Mouse (Mus musculus) gonadal fat pad, adult 2 months (tissue): ENCODE measurements at regions not wholly inside any gene's neighbourhood (a gene's known extent, or its start where the extent isn't known, plus 50 kb on each side); places are given as distances from the start of the nearest gene placed in this dataset.
A peak's percentile ranks its signal among the peaks of the same experiment; 100 is the strongest.
"Not testable (repeated sequence)": the region's sequence is repeated elsewhere in the genome, so short reads cannot be mapped to it uniquely, and the experiment has no call there.

ENCODE experiments used
- DNase-seq: peaks from one replicate; pipeline ENCODE4 v3.0.0-alpha.2; 2012; ENCODE audit warnings: low read depth

DNA sequence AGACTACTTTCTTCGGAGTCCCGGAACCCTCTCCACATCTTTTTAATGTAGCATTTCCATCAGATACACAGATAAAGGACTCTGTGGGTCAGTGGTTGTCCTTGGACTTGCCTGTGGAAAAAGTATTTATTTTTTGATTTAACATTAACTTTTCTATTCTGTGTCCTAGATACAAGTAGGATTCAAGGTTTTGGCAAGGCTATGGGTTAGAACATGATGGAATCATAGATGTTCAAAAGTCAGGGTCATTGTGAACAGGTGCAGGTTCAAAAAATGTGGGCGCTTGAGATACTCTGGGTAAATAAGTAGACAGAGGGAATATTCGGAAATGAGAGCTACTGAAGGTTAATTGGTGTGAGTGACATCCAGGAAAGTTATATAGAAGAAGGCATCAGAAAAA, 347.7 kb downstream of the Cypt12 start:
- no peak for DNase-seq

DNA sequence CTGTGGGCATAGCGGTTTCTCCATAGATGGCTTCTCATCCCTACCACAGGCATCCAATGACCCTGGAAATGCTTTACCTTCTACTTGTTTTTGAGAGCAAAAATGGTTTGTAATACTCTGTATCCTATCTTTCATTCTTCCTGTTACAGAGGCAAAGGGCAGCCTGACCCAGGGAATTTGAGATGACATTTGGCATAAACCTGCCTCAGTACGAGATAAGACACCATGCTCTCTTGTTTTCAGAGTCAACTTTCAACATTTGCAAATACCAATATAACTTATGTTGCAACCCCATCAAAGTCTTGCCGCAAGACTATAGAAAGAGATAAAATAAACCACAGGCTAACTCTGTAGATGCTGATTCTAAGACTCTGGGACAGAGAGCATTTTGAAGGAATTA, 350.5 kb downstream of the Cypt12 start:
- no peak for DNase-seq

DNA sequence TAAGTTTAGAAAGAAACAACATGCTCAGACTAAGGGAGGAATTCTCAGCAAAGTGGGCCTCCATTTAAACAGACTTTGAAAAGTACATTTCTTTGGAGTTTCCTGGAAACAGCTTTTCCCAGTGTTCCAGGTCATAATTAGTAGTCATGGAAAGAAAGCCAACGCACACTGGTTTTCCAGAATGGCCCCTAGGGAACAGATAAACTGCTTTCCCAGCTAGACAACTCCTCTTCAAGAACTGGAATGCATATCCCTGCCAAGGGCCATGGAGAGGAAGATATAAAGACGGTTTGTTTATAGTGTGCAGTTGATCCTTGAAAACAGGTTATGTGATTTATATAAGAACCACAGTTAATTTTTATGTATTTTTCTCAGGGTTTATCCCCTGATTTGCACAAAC, 351.3 kb downstream of the Cypt12 start:
- no peak for DNase-seq

DNA sequence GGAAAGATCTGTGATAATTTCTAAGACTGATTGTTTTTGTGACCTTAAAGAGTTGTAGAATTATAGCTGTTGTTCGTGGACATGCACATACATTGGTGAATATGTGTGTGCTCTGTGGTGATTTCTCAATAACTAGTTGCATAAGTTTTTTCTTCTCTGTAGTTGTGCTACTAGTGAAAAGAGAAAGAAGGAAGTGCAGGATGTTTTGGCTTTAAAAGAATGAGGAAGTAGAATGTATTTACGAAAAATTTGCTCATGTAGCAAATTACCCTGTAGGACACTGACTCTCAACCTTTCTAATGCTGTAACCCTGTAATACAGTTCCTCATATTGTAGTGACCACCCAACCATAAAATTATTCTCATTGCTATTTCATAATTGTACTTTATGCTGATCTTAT, 371.2 kb downstream of the Cypt12 start:
- no peak for DNase-seq

DNA sequence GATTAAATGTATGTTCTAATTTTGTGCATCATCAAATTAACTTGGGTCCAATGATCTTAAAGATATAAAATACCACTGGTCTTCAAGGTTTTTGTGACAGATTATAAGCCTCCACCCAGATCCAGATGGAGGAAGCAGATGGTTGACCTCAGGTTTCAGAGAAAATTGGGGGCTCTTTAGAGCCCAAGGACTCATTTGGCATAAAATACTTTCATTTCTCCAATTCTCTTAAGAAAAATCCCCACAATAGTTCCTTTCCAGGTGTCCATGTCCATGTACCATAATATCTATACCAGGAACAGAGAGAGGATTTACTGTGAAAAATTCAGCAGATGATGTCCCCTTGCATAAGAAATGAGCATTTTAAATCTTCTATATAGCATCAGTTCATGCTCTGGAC, 385.0 kb downstream of the Cypt12 start:
- no peak for DNase-seq

DNA sequence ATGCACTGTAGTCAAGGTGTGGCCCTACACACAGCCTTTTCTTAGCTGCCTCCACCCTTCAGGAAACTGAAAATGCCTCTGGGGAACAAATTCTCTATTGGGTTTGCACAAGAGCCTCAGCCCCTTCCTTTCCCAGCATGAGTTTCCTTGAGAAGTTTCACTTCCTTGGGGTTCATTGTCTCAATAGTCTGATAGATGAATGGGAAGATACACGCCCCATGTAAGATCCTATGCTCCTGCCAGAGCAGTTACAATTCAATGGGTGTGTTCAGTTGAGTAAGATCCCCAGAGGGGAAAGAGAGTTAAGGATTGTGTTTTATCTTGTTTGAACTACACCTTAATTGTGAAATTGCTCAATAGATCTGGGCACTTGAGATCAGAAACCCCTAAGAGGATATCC, 391.0 kb downstream of the Cypt12 start:
- peak; percentile 91 for DNase-seq

DNA sequence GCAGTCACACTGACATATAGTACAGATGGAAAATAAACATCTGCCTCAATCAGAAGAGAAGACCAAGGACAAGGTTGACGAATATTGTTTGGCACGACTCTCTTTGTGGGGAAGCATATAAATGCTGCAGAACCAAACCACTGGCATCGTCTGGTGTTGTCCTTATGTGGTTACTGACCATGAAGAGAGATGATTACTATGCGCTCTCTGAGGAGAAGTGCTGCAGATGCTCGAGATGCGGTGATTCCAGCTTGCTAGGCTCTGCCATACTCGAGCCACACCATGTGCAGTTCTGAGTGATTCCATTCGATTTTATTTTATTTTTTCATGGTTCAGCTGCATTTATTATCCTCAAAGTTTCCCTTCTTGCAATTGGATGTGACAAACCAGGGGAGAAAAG, 393.5 kb downstream of the Cypt12 start:
- DNase-seq = no peak

DNA sequence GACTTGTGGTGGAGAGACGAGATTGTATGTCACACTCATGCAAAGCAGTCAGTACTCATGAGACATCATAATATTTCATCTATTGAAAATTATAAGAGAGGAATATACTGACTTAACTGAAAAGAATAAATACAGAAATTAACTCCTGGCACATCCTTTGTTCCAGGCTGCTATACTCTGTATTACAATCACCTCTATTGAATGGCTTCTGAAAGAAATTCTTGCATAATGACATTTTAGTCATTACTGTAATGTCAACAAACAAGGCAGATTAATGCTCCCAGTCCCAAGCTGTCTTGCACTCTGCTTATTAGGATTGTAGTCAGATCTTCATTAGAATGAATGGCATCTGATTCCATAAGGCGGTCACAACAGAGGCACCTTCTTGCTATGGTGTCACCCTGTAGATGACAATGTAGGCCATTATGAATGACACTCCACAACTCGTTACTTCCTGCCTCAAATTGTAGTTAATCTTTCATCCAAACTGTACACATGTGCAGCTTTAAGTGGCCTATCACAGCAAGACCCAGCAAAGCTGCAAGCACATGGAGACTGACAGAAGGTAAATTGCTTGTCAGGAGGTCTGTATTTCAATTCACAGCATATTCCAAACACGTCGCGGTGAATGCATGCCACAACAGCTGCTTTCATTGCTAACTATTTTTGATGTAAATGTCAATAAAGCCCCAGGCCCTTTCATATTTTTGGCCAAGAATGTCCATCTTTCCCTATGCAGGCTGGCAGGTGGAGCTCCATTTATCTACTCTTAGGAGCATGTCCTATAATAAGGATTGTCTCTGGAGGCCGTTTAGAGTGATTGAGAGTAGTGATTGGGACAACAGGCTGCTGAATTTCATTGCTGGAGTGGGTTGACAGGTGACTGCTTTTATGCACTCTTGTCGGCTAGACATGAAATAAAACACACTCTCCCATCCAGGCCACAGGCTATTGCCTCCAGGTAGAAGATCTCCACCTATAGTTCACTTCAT, 430.1 kb downstream of the Cypt12 start:
- no peak for DNase-seq

DNA sequence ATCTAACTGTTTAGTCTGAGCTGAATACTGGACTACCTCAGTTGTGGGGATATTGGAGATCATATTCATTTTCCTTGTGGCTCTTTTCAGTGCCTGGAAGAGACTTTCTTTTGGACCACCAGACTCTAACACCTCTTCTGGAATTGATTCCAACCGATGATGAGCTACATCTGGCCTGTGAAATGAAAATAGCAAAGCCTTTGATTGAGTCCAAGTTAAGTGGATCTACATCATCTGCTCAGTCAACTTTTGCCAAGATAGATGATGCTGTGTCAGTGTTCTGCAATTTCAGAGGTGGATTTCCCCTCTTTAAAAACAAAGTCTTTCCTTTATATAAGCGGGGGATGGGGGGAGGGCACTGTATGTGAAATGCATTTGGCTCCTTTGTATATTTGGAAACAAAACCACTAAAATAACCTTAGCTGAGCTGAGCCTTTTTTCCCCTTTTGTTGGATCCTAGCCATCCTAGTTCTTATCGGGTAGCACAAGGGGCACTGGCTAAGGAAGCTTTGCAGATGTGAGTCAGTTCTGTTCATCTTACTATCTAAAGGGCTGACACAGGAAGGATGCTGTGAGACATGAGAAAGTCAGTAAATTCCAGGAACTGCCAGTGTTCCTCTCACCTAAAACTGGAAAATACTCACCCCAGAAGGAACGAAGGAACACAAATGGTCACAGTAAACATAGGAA, 473.8 kb downstream of the Cypt12 start:
- DNase-seq = no peak

DNA sequence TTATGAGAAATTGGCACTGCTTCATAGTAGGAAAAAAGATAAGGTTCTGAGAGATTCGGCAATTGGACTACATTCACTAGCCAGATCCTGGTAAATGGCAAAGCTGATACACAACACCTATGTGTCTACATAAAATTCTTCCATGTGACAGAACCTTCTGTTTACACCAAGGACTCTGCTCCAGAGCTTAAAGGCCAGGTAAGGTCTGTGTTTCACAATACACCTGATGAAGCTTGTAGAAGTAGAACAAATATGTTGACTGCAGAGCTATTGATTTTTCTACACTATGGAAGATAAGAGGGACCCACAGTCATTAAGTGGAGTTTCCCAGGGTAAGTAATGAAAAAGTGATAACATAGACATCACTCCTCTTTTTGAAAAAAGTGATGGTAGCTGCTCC, 480.7 kb downstream of the Cypt12 start:
- no peak for DNase-seq

DNA sequence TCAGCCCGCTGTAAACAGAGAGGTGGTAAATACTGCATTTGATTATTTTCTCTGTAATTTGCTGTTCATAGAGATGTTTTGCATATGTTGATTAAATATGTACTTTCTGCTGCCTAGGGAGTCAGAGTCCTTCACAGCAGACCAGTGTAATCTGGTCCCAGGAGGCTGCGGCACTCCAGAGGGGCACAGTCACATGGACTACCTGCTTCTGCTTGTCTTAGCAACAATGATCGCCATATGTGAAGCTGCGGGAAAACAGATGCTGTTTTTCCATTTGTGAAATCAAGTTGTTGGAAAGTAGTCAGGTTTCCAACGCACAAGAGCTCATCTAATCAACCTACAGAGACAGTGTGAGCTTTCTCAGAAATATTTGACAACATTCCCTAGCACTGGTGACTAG, 490.6 kb downstream of the Cypt12 start:
- no peak for DNase-seq

DNA sequence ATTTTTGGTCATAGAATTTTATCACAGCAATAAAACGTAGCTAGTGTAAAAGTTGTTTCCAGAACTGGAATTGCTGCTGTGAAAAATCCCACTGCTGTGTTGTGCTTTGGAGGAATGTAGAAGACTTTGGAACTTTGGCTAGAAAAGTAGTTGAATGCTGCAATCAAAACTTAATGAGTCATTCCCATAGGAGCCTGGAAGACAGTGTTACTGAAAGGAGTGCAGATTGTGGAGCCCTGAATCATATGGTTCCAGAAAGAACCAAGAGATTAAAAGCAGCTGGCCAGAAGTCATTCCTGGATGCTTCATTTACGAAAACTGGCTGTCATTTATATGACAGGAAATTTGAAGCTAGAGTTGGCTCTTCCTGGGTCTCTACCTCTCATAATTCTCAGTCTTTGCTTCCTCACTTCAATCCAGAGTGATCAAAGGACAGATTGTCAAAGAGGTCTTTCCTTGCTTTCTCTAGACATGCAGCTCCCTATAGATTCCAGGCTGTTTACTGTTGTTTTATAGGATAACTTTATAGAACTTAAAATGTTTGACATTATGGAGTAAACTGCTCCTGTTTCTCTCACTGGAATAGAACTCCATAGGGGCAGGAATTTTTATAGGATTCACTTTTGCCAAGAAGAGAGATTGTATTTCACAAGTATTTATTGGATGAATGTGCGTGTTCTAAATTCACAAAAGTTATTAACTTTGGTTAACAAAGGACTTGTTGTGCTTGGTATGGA, 504.2 kb downstream of the Cypt12 start:
- DNase-seq = no peak

DNA sequence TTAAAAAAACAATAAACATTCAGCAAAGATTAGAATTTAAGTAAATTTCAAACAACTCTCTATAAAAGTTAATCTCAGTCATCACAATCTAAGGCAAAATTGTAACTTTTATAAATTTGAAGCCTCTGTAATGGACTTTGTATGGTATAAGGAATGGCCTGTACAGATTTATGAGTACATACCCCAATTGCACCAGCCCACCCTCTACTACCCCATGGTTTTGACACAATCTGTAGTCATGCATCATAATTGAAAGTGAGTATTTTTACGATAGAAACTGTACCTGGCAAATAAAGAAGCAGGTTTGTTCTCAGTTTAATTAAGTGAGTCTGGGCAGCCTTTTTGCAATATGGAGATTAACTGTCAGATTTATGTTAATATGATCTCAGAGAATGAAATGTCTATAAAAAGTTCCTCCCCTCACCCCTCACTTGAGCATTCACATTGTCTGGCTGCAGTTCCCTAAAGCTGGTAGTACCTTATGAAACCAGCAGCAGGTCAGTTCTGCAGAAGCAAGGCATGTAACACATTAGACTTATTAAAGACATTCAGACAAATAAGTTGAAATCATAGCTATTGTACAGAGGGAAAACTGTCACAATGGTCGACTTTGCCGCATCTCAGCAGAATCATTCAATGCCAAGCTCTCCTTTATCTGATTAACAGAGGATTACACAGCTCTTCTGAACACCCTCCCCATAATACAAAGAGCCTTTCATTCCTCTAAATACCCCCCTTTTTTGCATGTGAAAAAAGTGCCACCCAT, 505.2 kb downstream of the Cypt12 start:
- no peak for DNase-seq

DNA sequence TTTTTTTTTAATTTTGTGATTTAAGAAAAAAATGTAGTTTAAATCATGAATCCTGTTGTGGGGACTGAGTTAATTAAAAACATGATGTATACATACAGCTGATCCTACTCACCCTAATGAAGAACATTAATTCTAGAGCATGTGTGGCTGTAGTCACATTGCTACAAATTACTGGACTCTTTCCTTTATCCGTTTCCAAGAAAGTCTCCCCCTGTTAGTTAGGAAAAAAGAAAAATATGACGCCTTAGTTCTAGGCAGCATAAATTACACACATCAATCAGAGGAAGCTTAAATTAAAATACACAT, 505.7 kb downstream of the Cypt12 start:
- DNase-seq = no peak

DNA sequence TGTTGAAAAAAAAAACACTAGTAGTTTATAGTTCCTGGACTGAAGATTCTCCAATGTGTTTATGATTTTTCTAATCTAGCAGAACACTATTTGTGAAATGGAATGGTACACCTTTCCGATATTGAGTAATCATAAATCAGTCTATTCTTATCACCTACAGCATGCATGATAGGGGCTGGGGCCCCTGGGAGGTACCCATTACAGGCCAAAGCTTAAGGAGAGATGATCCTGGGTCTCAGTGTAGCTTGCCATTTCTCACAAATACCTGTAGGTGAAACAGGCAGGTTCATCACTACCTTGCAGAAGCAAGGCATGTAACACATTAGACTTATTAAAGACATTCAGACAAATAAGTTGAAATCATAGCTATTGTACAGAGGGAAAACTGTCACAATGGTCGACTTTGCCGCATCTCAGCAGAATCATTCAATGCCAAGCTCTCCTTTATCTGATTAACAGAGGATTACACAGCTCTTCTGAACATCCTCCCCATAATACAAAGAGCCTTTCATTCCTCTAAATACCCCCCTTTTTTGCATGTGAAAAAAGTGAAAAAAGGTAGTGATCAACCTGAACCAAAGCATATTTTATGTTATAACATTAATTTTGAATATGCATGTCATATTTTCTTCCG, 506.5 kb downstream of the Cypt12 start:
- not testable (repeated sequence) for DNase-seq

DNA sequence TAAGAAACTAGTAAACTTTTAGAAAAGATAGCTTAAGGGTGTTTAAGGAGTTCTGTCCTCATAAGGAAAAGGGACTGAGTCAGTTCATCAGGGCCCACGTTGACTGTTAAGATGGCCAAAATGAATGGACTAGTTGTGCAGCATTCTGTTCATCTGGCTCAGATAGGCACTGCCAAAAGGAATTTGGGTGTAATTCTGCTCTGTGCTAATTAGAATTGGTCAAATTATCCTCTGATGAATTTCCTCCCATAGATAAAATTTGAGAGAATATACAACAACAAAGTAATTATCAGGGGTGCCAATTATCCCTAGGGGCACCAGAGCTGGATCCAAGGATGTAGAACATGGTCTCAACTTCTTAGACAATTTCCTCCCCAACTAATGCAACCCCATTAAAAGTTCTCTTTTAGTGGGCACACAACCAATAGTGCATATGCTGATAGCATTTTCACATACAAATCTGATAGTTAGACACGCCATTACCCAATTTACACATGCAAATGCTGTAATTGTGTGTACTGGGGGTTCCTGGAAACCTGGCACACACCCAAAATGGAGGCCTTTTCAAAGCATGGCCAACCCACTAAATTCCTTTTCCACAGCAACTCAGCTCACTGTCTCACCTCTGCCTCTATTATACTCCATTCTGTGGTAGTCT, 508.0 kb downstream of the Cypt12 start:
- no peak for DNase-seq

DNA sequence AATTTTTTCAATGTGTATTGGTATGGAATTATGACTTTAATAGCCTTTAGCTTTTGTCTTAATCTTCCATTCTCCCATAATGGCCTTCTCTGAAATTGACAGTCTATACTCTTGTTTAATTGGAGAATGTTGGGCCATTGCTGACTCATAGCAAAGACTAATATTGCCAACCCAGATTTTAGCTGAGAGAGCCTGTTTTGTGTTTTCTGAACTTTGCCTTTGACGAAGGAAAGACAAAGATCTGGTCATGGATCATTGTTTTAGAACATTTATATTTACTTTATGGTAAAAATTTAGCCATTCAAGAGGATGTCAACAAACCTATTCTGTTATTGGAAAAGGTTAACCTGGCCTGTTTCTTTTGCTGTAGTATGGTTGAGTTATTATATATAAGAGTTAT, 512.1 kb downstream of the Cypt12 start:
- no peak for DNase-seq

DNA sequence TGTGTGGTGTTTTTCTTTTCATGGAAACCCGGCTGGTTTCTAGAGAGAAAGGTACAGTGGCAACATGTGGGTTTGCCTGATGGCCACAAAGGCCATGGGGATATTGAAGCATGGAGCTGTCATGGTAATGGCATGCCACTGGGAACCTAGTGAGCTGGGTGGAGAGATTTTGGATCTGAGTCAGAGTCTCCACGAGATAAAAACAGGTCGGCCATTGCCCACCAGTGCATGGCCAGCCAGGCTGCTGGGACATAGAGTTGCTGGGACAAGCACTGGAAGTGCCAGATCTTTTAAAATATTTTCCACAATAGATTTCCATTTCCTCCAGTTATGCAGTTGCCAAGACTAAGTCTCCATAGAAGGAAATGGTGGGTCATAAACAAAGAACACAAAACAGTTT, 523.6 kb downstream of the Cypt12 start:
- no peak for DNase-seq

DNA sequence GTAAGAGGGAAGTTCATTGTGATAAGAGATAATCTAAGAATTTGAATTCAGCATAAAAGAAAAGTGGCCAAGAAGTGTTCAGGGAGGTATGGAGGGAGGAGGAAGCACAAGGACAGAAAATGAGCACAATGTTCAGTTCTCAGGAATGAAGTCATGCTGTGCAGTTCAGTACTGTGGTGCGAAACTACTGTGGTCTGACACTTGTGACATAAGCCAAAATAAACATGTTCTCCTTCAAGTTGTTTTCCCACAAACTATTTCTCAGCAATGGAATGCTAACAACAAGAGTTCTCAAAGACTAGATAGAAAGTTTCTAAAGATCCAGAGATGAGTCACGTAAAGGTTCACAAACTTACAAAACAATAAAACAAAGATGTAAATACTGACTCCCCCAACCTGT, 531.3 kb downstream of the Cypt12 start:
- no peak for DNase-seq

DNA sequence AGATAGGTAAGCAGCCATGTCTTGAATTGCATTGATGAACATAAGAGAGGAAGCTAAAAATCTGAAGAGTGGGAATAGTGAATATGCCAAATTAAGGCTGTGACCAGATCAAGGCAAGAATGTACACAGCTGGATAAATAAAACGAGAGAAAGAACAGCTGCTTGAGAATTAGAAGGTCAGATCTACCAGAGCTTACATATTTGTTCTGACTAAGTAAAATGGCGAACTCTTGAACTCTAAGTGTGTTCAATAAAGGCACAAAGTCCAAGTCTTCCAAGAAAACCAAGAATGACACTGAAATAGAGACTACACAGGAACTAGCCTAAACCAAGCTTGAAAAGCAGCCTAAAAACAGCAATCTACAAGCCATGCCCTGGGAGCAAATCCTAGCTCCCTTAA, 533.8 kb downstream of the Cypt12 start:
- no peak for DNase-seq

DNA sequence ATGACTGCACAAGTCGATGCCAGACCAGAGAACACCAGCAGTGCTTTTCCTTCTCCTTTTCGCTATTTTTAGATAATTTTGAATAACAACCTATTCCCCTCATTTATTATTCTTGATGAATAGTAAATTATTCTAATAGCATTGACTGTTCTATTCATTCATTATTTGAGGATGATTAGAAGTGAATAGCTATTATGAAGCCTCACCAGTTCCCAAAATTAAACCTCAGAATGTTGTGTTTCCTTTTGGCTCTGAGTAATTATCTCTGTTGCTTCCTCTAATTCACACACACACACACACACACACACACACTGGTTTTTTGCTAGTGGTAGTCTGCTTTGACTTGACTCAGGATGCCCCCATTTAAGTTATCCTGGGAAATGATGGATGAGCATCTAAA, 540.7 kb downstream of the Cypt12 start:
- no peak for DNase-seq
